Mouse (Mus musculus) stomach, adult 2 months (tissue): ENCODE results near the gene Kng1. TPM values are rescaled to one million over a fixed set of nuclear protein-coding genes. Genes with fewer than 3 reads are reported as not detected.

Experiments used
- polyA plus RNA-seq: library from polyadenylated mRNA; depleted of rRNA; stranded (reverse); fragments of >200 nt; gene quantifications from 2 replicates; pipeline ENCODE4 v1.2.3, GENCODE M21; 2012; rRNA removed

Gene Kng1
- polyA plus RNA-seq: not detected in 2 replicates

DNA sequence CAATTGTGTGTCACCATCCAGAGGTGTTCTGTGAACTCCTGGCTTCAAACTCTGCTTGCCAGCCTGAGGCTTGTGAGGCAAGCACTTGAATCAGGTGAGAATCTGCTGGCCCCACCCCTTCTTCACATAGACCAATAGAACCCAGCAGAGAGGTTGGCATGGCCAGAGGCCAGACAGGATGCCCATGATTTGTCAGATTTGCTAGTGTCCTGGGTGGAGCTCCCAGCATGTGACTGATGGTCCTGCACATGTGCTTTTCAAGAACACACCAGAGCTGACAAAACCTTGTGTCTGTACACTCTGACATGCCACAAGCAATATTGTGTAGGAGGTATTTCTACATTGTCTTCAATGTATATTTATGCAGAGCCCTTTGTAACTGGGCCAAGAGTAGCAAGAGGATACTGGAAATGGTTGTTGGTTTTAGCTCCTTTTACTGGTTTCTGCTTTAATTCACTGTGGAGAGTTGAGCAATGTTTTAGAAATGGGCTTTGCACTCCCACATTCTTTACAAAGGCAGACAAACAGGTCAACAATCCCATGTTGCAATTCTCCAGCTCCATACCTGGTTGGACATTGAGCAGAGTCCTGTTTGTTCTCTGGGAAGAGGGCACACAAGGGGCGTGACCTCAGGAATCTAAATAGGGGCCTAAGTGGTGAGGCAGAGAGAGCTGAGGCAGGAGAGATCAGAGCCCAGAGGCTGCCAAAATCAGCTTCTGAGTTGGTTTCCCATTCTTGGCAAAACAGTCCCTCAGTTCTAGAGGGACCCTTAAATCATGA, at the start of gene Kng1:
Gene Kng1, plus strand, starts transcription at position 198 of the 780 bp plus-strand sequence.

DNA sequence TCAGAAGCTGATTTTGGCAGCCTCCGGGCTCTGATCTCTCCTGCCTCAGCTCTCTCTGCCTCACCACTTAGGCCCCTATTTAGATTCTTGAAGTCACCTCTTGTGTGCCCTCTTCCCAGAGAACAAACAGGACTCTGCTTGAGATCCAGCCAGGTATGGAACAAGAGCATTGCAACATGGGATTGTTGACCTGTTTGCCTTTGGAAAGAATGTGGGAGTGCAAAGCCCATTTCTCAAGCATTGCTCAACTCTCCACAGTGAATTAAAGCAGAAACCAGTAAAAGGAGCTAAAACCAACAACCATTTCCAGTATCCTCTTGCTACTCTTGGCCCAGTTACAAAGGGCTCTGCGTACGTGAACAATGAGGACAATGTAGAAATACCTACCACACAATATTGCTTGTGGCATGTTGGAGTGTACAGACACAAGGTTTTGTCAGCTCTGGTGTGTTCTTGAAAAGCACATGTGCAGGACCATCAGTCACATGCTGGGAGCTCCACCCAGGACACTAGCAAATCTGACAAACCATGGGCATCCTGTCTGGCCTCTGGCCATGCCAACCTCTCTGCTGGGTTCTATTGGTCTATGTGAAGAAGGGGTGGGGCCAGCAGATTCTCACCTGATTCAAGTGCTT, 28.6 kb upstream of the Kng1 start, which contains the start of gene Kng2:
Gene Kng2, minus strand, starts transcription at position 517 of the 635 bp plus-strand sequence.

GRCm38 (mm10) chr16:23107231-23107942, 49.7 kb downstream of the Kng1 start, which contains the start of gene Eif4a2:
Eif4a2 (plus strand) TSS chr16:23107444.

DNA sequence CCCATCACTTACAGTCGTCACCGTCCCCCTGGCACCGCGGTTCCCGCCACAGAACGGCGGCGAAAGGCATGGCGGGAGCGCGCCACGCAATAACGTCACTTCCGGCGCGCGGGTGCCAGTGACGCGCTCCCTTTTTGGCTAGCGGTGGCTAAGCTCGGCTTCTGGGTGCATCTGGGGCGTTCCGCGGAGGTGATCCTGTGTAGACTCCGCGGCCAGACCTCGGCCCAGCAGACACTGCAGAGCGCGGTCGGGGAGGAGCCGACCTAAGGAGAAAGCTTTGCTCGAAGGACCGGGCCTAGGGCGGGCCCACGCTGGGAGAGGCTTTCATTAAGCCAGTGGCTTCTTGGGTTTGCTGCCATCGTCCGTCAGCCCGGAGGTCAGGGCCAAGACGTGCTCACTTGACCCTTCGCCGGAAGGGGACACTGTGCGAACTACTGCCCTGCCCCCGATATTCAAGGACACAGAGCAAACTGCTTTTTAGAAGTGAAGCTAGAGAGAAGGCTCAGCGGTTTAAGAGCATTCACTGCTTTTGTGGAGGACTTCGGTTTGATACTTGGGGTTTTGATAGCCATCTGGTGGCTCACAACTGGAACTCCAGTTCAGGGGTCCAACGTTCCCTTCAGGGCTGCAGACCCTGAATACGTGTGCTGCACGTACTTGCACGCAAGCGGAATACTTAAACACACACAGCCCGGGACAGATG, 70.2 kb downstream of the Kng1 start, which contains the start of gene Rfc4:
Gene Rfc4, minus strand, starts transcription at position 65 of the 703 bp plus-strand sequence.

Other genes starting within 250 kb of the Kng1 start
- not detected in 2 replicates for gene Crygs, start 246.3 kb upstream of the Kng1 start, polyA plus RNA-seq
- 2.0 and 3.2 TPM in 2 replicates for gene Tbccd1, start 200.2 kb upstream of the Kng1 start, polyA plus RNA-seq
- 7.0 and 12.0 TPM in 2 replicates for gene Dnajb11, start 200.0 kb upstream of the Kng1 start, polyA plus RNA-seq
- 1.8 and 2.2 TPM in 2 replicates for gene Ahsg, start 166.6 kb upstream of the Kng1 start, polyA plus RNA-seq
- gene Fetub, start 139.5 kb upstream of the Kng1 start, polyA plus RNA-seq: 13.9 and 27.8 TPM in 2 replicates
- gene Hrg, start 106.8 kb upstream of the Kng1 start, polyA plus RNA-seq: not detected in 2 replicates
- 0.04 TPM in 1 of 2 replicates, not detected in the other for gene Kng2, start 28.4 kb upstream of the Kng1 start, polyA plus RNA-seq
- gene Eif4a2, start 49.6 kb downstream of the Kng1 start, polyA plus RNA-seq: 7.3 and 11.4 TPM in 2 replicates
- not detected in 2 replicates for gene Rfc4, start 69.9 kb downstream of the Kng1 start, polyA plus RNA-seq
- 5.9 and 6.5 TPM in 2 replicates for gene Adipoq, start 88.7 kb downstream of the Kng1 start, polyA plus RNA-seq
- 1.4 and 3.0 TPM in 2 replicates for gene St6gal1, start 166.9 kb downstream of the Kng1 start, polyA plus RNA-seq